Mouse (Mus musculus) intestine, embryonic 15.5 days (tissue): ENCODE results near the gene Gm45783. TPM values are rescaled to one million over a fixed set of nuclear protein-coding genes. Genes with fewer than 3 reads are reported as not detected.
"Not testable (repeated sequence)": the region's sequence is repeated elsewhere in the genome, so short reads cannot be mapped to it uniquely, and the experiment has no call there.

Experiments
- ATAC-seq: fragments of 200-750 bp; cut with Nextera tagmentation; 2 replicates; pipeline ENCODE4 v1.8.0; 2017; ENCODE audit warnings: moderate TSS enrichment, moderate library complexity
- H3K27ac ChIP-seq: fragments of 300-500 bp; sonication (generic); 2 replicates; pipeline ENCODE4 v1.5.1; 2015; ENCODE audit warnings: mild to moderate bottlenecking, inconsistent platforms
- H3K27me3 ChIP-seq: fragments of 300-500 bp; sonication (generic); replicated peaks from 2 replicates; pipeline ENCODE4 v1.6.1; 2015; ENCODE audit warnings: inconsistent platforms
- H3K36me3 ChIP-seq: fragments of 300-500 bp; sonication (generic); 2 replicates; pipeline ENCODE4 v1.6.1; 2015; ENCODE audit warnings: inconsistent platforms
- H3K4me1 ChIP-seq: fragments of 300-500 bp; sonication (generic); replicated peaks from 2 replicates; pipeline ENCODE4 v1.6.1; 2015; ENCODE audit warnings: inconsistent platforms
- H3K4me2 ChIP-seq: fragments of 300-500 bp; sonication (generic); replicated peaks from 2 replicates; pipeline ENCODE4 v1.6.1; 2015; ENCODE audit warnings: mild to moderate bottlenecking, inconsistent platforms
- H3K4me3 ChIP-seq: fragments of 300-500 bp; sonication (generic); replicated peaks from 2 replicates; pipeline ENCODE4 v1.5.1; 2015; ENCODE audit warnings: inconsistent platforms
- H3K9ac ChIP-seq: fragments of 300-500 bp; sonication (generic); 2 replicates; pipeline ENCODE4 v1.6.1; 2015; ENCODE audit warnings: inconsistent platforms
- H3K9me3 ChIP-seq: fragments of 300-500 bp; sonication (generic); 2 replicates; pipeline ENCODE4 v1.6.1; 2016; ENCODE audit warnings: inconsistent platforms
- whole genome bisulfite sequencing: fragments of 180-500 bp; shearing (Covaris S2); methylation state at CpG from one replicate; pipeline ENCODE4 v1.1.7; 2015; 5-methylcytosine and 5-hydroxymethylcytosine counted together
- polyA plus RNA-seq: library from polyadenylated mRNA; unstranded; fragments of >200 nt; fragmentation: Nextera tagmentation; extraction: Ambion mirVana; gene quantifications from 2 replicates; pipeline ENCODE4 v1.2.1, GENCODE M21; 2015

The Gm45783 gene
- polyA plus RNA-seq: not detected in 2 replicates

DNA sequence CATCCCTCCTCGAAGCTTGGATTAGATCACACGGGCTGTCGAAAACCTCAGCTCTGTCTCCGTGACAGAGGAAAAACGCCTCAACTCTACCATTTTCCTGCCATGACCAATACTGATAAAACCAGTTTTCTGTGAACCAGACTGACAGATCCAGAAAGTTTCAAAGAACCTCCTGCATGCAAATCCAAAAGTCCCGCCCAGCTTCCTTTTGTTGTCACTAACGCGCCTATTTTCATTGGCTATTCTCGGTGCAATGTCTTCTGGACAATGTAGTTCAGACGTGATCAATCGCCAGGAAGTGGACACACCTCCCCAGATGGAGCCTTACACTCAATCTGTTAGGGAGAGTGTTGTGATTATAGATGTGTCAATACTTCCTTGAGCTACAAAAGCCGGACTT, at the start of gene Gm45783:
Gene Gm45783 (minus strand): TSS at position 143 of the 400 bp plus-strand sequence.
- not testable (repeated sequence) for H3K27ac ChIP-seq, H3K27me3 ChIP-seq, H3K4me3 ChIP-seq, ATAC-seq, H3K9me3 ChIP-seq, H3K4me2 ChIP-seq, H3K4me1 ChIP-seq, H3K9ac ChIP-seq, H3K36me3 ChIP-seq
- 49% methylated on average over 12 of the region's 12 CpGs for WGBS

DNA sequence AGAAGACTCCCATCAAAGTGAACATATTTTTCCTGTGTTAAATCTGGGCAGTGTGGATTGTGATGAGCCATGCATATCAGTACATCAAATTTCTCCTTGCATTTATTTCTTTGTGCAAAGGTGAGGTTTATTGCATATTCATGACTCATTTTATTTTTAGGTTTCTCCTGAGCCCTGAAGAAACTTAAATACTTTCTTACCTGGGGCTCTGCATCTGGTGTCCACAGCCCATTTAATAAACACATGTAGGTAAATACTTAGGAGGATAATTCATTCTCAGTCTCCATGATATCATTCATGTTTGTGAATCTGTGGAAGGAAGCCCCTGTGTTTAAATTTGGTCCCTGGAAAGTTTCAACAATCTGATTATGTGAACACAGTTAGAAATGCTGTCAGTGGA, 25.2 kb upstream of the Gm45783 start, which contains the start of gene Vmn2r31:
Gene Vmn2r31 (minus strand): TSS at position 101 of the 400 bp plus-strand sequence.
- not testable (repeated sequence) for H3K9me3 ChIP-seq, H3K9ac ChIP-seq, H3K27me3 ChIP-seq, H3K4me3 ChIP-seq, H3K4me1 ChIP-seq, H3K4me2 ChIP-seq, H3K27ac ChIP-seq, H3K36me3 ChIP-seq, ATAC-seq

DNA sequence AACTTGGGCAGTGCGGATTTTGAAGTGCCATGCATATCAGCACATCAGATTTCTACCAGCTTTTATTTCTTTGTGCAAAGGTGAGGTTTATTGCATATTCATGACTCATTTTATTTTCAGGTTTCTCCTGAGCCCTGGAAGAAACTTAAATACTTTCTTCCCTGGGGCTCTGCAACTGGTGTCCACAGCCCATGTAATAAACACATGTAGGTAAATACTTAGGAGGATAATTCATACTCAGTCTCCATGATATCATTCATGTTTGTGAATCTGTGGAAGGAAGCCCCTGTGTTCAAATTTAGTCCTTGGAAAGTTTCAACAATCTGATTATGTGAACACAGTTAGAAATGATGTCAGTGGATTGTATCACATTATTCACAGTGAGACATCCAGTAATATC, 36.9 kb downstream of the Gm45783 start, which contains the start of gene Vmn2r30:
Gene Vmn2r30 (minus strand): TSS at position 101 of the 400 bp plus-strand sequence.
- not testable (repeated sequence) for H3K36me3 ChIP-seq, H3K4me1 ChIP-seq, H3K27me3 ChIP-seq, H3K4me2 ChIP-seq, ATAC-seq, H3K4me3 ChIP-seq, H3K9me3 ChIP-seq, H3K27ac ChIP-seq, H3K9ac ChIP-seq
- WGBS: 100% methylated on average over 1 of the region's 1 CpGs

DNA sequence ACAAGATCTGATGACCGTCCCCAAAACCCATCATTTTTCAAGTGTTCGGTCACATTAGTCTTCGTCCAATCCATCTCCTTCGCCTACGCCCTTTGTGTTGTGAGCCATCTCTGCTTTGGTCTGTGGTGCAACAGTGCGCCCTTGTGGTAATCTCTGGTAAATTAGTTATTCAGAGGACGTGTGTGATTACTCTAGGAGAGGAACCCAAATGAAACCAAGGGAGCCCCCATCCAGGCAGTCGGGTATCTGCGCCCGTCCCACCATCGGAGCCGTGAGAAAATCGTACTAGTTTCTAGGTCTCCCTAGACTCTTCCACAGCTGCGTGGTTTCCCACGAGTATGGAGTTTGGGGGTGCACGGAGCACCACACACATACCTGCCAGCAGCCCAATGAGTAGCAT, 78.8 kb downstream of the Gm45783 start:
- Histone ChIP-seq H3K4me2 (no peak overlapping the region), H3K4me1 (0 out of 2 replicates have a peak, but pooled peaks cover 4% of the 10 kb centered on the region), H3K4me3 (no peak overlapping the region), H3K9ac (no peak overlapping the region), H3K27ac (no peak overlapping the region), H3K9me3 (no peaks in the 10 kb centered on the region), H3K36me3 (peaks cover 26% of the 10 kb centered on the region), H3K27me3 (no peaks in the 10 kb centered on the region)
- ATAC-seq: no peak
- 82% methylated on average over 16 of the region's 16 CpGs for WGBS

Other genes starting within 250 kb of the Gm45783 start
- 1.2 and 1.7 TPM in 2 replicates for gene Zfp773, start 237.8 kb downstream of the Gm45783 start, polyA plus RNA-seq
- gene Zfp418, start 203.2 kb downstream of the Gm45783 start, polyA plus RNA-seq: 1.6 and 1.9 TPM in 2 replicates
- gene Zfp772, start 164.6 kb downstream of the Gm45783 start, polyA plus RNA-seq: 5.8 and 6.0 TPM in 2 replicates
- gene Vmn2r29, start 127.2 kb downstream of the Gm45783 start, polyA plus RNA-seq: 0.21 and 0.64 TPM in 2 replicates
- gene Gm45844, start 96.3 kb downstream of the Gm45783 start, polyA plus RNA-seq: 2.8 and 3.1 TPM in 2 replicates
- gene Clcn4, start 73.7 kb downstream of the Gm45783 start, polyA plus RNA-seq: 49.4 and 50.7 TPM in 2 replicates
- gene Vmn2r30, start 37.0 kb downstream of the Gm45783 start, polyA plus RNA-seq: not detected in 2 replicates
- gene Vmn2r31, start 25.1 kb upstream of the Gm45783 start, polyA plus RNA-seq: not detected in 2 replicates
- gene Vmn2r32, start 105.4 kb upstream of the Gm45783 start, polyA plus RNA-seq: not detected in 2 replicates
- not detected in 2 replicates for gene Vmn2r33, start 192.2 kb upstream of the Gm45783 start, polyA plus RNA-seq